Mouse (Mus musculus): ENCODE data around the gene Flt3. TPM values are rescaled to one million over a fixed set of nuclear protein-coding genes. Genes with fewer than 3 reads are reported as not detected.

The Flt3 gene
- total and polyA plus RNA-seq, 3 experiments, result 0.76 to 3.3 (median 2.3) TPM

DNA sequence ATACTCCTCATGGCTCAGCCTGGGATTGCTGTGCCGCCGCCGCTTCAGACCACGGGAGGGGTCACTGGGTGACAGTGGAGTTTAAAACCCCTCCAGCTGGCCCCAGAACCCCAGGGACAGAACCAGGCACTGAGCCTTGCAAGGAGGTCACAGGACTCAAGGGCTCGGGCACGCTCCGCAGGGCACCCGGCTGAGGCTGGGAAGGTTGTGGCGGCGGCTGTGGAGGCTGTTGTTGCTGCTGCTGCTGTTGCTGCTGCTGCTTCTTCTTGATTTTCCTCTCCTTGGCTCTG, 98.6 kb downstream of the Flt3 start:
- H3K4me2 ChIP-seq (ENCODE audit: insufficient read depth, low read depth, poor library complexity, severe bottlenecking), result no peak overlapping the region
- dilution Hi-C loops (cut with MboI; ENCODE audit: extremely low pct_ligation_motif_present, extremely low pct_unique_long_range_greater_than_20kb, low sequenced_read_pairs), result no loop called here
- DNase-seq (ENCODE audit: extremely low read depth), result no peak
- H3K79me2 ChIP-seq (replicated peaks; ENCODE audit: control insufficient read depth, extremely low read depth, insufficient read depth, poor library complexity, severe bottlenecking), result no peaks in the 10 kb centered on the region
- H3K4me3 ChIP-seq (replicated peaks in 1 of 3; ENCODE audit: low read depth in 2 of 3, low read length in 2 of 3, poor library complexity in 1 of 3), result no peak overlapping the region
- peaks cover 70% of the 10 kb centered on the region for H3K27me3 ChIP-seq (replicated peaks)
- H3K27ac ChIP-seq (ENCODE audit: insufficient read depth, low read depth), result no peak overlapping the region
- in situ Hi-C loops (cut with MboI; ENCODE audit: low pct_ligation_motif_present, low pct_unique_long_range_greater_than_20kb, low sequenced_read_pairs), result loop anchor here (25.0 kb wide), 1 partner anchor 614 kb away; no protein-coding TSS in a partner anchor
- H3K4me1 ChIP-seq (ENCODE audit: control insufficient read depth in 1 of 2, insufficient read depth in 2 of 2), result peaks cover 0 to 10% of the 10 kb centered on the region in 2 experiments; a peak in 2 of 4 replicates
- no peaks in the 10 kb centered on the region for H3K36me3 ChIP-seq (replicated peaks in 1 of 2; ENCODE audit: control insufficient read depth in 1 of 2, insufficient read depth in 1 of 2, low read length in 1 of 2)
- H3K9me3 ChIP-seq (replicated peaks; ENCODE audit: low read length), result peaks cover 11% of the 10 kb centered on the region
- TF ChIP-seq UBTF (IDR thresholded peaks at IDR 0.05; ENCODE audit: low read depth, low read length), result no peak
- H3K9ac ChIP-seq (ENCODE audit: insufficient read depth, low read depth), result no peak overlapping the region

DNA sequence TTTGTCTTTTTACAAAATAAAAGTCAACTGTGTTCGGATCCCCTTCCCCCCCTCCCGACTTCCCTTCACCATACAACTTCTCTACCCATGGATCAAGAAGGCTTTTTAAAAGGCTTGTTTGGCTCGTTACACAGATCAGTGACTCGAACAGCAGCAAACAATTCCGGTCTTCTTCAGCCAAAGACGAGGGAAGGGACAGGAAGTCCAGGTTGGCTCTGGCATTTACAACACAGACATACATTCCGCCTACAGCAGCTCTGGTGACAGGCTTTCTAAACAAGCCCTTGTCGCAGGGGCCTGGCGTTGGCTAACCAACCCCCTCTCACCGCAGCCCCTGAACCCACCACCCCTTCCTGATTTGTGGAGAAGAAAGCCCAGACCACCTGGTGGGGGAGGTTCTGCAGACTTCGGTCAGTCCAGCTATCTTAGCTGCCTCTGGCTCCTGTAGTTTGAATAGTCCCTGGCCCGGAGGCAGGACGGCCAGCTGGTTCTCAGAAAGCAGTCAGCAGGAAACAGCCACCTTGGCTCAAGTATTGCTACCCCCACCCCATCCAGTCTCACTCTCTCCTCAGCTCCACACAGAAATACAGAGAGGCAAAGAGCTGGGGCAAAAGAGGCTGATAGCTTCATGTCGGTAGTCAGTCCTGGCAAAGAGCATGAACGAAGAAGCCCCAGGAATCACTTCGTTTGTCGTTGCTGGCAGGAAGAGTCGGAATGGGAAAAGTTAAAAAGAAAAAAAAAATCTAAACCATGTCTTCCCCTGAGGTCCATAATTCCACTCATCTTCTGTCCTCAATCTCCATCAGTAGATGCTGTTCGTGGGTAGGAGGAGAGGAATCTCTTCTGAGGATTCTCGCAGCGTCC, 99.1 kb downstream of the Flt3 start:
- dilution Hi-C loops (cut with MboI; ENCODE audit: extremely low pct_ligation_motif_present, extremely low pct_unique_long_range_greater_than_20kb, low sequenced_read_pairs) (no loop called here), in situ Hi-C loops (cut with MboI; ENCODE audit: low pct_ligation_motif_present, low pct_unique_long_range_greater_than_20kb, low sequenced_read_pairs) (loop anchor here (25.0 kb wide), 1 partner anchor 614 kb away; no protein-coding TSS in a partner anchor)
- no peak overlapping the region for H3K27ac ChIP-seq (ENCODE audit: insufficient read depth, low read depth)
- H3K36me3 ChIP-seq (replicated peaks in 1 of 2; ENCODE audit: control insufficient read depth in 1 of 2, insufficient read depth in 1 of 2, low read length in 1 of 2), result no peaks in the 10 kb centered on the region
- TF ChIP-seq MAX (IDR thresholded peaks at IDR 0.05; ENCODE audit: low read length) (no peak), JUN (IDR thresholded peaks at IDR 0.05; ENCODE audit: insufficient read depth, low read depth, low read length) (no peak), POLR2AphosphoS2 (IDR thresholded peaks at IDR 0.05; ENCODE audit: low read depth, low read length) (no peak), RAD21 (IDR thresholded peaks at IDR 0.05; ENCODE audit: low read depth, low read length) (no peak), POLR2A (IDR thresholded peaks at IDR 0.05; ENCODE audit: low read depth, low read length) (no peak), MAFK (IDR thresholded peaks at IDR 0.05; ENCODE audit: insufficient replicate concordance, low read length) (no peak), MYC (IDR thresholded peaks at IDR 0.05; ENCODE audit: low read depth, low read length) (no peak), HCFC1 (IDR thresholded peaks at IDR 0.05; ENCODE audit: low read depth, low read length) (no peak)
- H3K9ac ChIP-seq (ENCODE audit: insufficient read depth, low read depth), result no peak overlapping the region
- H3K9me3 ChIP-seq (replicated peaks; ENCODE audit: low read length), result peaks cover 5% of the 10 kb centered on the region
- H3K79me2 ChIP-seq (replicated peaks; ENCODE audit: control insufficient read depth, extremely low read depth, insufficient read depth, poor library complexity, severe bottlenecking), result no peaks in the 10 kb centered on the region
- H3K4me3 ChIP-seq (replicated peaks in 1 of 3; ENCODE audit: low read depth in 2 of 3, low read length in 2 of 3, poor library complexity in 1 of 3), result no peak overlapping the region
- DNase-seq (ENCODE audit: extremely low read depth), result no peak
- H3K4me1 ChIP-seq (ENCODE audit: control insufficient read depth in 1 of 2, insufficient read depth in 2 of 2), result peaks cover 0 to 10% of the 10 kb centered on the region in 2 experiments; a peak in 2 of 4 replicates
- peaks cover 70% of the 10 kb centered on the region for H3K27me3 ChIP-seq (replicated peaks)
- 0 out of 2 replicates have a peak overlapping the region, but pooled peaks have one; percentile 3 for H3K4me2 ChIP-seq (ENCODE audit: insufficient read depth, low read depth, poor library complexity, severe bottlenecking)

DNA sequence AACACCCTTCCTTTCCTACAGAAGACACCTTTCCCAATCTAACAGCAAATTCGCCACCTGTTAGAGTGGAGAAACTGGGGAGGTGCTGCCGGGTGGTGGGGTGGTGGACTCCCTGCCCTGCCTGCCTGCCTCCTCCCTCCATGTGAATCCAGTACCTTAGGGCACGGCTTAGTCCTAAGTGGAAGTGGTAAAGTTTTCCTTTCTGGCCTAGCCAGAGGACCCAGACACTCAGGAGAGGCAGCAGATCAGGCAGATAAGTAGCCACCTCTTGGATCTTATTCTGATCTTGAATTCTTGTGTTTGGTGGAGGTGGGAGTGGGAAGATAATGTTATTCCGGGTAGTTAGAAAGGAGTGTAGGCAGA, 100.3 kb downstream of the Flt3 start:
- peaks cover 77% of the 10 kb centered on the region for H3K27me3 ChIP-seq (replicated peaks)
- no peaks in the 10 kb centered on the region for H3K36me3 ChIP-seq (replicated peaks in 1 of 2; ENCODE audit: control insufficient read depth in 1 of 2, insufficient read depth in 1 of 2, low read length in 1 of 2)
- in situ Hi-C loops (cut with MboI; ENCODE audit: low pct_ligation_motif_present, low pct_unique_long_range_greater_than_20kb, low sequenced_read_pairs), result loop anchor here (25.0 kb wide), 1 partner anchor 613 kb away; no protein-coding TSS in a partner anchor
- no peak for DNase-seq (ENCODE audit: extremely low read depth)
- H3K9me3 ChIP-seq (replicated peaks; ENCODE audit: low read length), result no peaks in the 10 kb centered on the region
- TF ChIP-seq IRF4 (IDR thresholded peaks at IDR 0.05; ENCODE audit: low read depth, low read length) (no peak), POLR2A (IDR thresholded peaks at IDR 0.05; ENCODE audit: low read depth, low read length) (no peak), MEF2A (IDR thresholded peaks at IDR 0.05; ENCODE audit: borderline replicate concordance, low read depth, low read length) (no peak)
- peak overlapping the region; percentile 21; the same call in 1 of the 2 replicates for H3K9ac ChIP-seq (ENCODE audit: insufficient read depth, low read depth)
- H3K4me3 ChIP-seq (replicated peaks in 1 of 3; ENCODE audit: low read depth in 2 of 3, low read length in 2 of 3, poor library complexity in 1 of 3), result peak overlapping the region in 2 of 3 experiments; percentile 26 to 46
- peaks cover 0 to 10% of the 10 kb centered on the region in 2 experiments; a peak in 2 of 4 replicates for H3K4me1 ChIP-seq (ENCODE audit: control insufficient read depth in 1 of 2, insufficient read depth in 2 of 2)
- dilution Hi-C loops (cut with MboI; ENCODE audit: extremely low pct_ligation_motif_present, extremely low pct_unique_long_range_greater_than_20kb, low sequenced_read_pairs), result no loop called here
- peak overlapping the region; percentile 47 for H3K4me2 ChIP-seq (ENCODE audit: insufficient read depth, low read depth, poor library complexity, severe bottlenecking)
- no peaks in the 10 kb centered on the region for H3K79me2 ChIP-seq (replicated peaks; ENCODE audit: control insufficient read depth, extremely low read depth, insufficient read depth, poor library complexity, severe bottlenecking)
- H3K27ac ChIP-seq (ENCODE audit: insufficient read depth, low read depth), result no peak overlapping the region
